Comparison of ENCODE assay signal across 20 mouse cellular contexts in the genomic region with DNA sequence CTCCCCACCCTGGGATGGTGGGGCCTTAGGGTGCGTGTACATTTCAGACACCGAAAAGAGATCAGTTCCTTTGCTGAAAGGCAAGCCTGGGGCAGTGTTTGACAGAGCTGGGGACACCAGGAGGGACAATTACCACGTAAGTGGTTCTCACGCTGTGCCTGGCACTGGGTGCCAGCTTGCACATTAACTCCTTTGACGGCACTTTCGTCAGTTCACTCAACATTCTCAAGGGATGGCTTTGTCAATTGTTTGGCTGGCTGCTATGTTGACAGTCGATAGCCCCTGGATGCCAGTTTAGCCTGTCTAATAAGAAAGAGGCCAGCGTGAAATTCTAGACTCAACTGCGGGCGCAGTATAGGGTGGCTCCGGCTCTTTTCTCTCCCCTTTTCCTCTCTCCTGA.
DNase-seq lines count a peak whose midpoint lies in the region; ATAC-seq lines count a peak whose summit lies in the region.
"Had no signal": no experiment of that assay in that cellular context is flagged by ENCODE, and none has a peak within 500 bp of the region (broad histone marks: within the 10 kb centered on the region; RNA-seq: fewer than 3 reads in every experiment).

No protein-coding gene starts in this region.

- no peak overlapping the region for H3K4me3 ChIP-seq in forebrain, embryonic 12.5 days (replicated peaks)
- H3K4me3 ChIP-seq in forebrain, embryonic 10.5 days, result no peak overlapping the region
- no peak overlapping the region for H3K4me3 ChIP-seq in kidney, embryonic 16.5 days (ENCODE audit: low read length)
- no peak overlapping the region for H3K4me3 ChIP-seq in embryonic facial prominence, embryonic 11.5 days (ENCODE audit: low read depth, low read length)
- no peak overlapping the region for H3K4me3 ChIP-seq in hindbrain, embryonic 16.5 days (ENCODE audit: low read length)
- H3K4me3 ChIP-seq in liver, embryonic 12.5 days, result no peak overlapping the region
- H3K4me3 ChIP-seq: gastrocnemius, adult 2 months; hindbrain, embryonic 15.5 days; limb, embryonic 15.5 days had no signal

- DNase-seq in forebrain, embryonic 10.5 days (ENCODE audit: extremely low spot score, low spot score), result no peak
- DNase-seq in kidney, adult 9 months, result no peak
- no peak for DNase-seq in embryonic facial prominence, embryonic 11.5 days (ENCODE audit: low spot score)
- DNase-seq: cerebellum, adult 11-12 months; gastrocnemius, adult 2 months; kidney, adult 11 months; kidney, postnatal 36 days; layer of hippocampus, postnatal 36 days; liver, postnatal 0 days; right cerebral cortex, adult 18-20 months; thymus, adult 18-20 months had no signal

- H3K27ac ChIP-seq in forebrain, embryonic 12.5 days, result no peak overlapping the region
- no peak overlapping the region for H3K27ac ChIP-seq in forebrain, embryonic 10.5 days
- H3K27ac ChIP-seq in kidney, embryonic 16.5 days (ENCODE audit: low read length), result no peak overlapping the region
- no peak overlapping the region for H3K27ac ChIP-seq in embryonic facial prominence, embryonic 11.5 days (replicated peaks; ENCODE audit: low read depth, low read length)
- no peak overlapping the region for H3K27ac ChIP-seq in hindbrain, embryonic 16.5 days (ENCODE audit: low read depth, low read length)
- no peak overlapping the region for H3K27ac ChIP-seq in liver, embryonic 12.5 days
- H3K27ac ChIP-seq: gastrocnemius, adult 2 months; hindbrain, embryonic 15.5 days; limb, embryonic 15.5 days had no signal

- no peaks in the 10 kb centered on the region for H3K36me3 ChIP-seq in forebrain, embryonic 12.5 days (replicated peaks)
- H3K36me3 ChIP-seq in forebrain, embryonic 10.5 days (replicated peaks), result no peaks in the 10 kb centered on the region
- H3K36me3 ChIP-seq in kidney, embryonic 16.5 days (ENCODE audit: insufficient read depth, low read length), result no peaks in the 10 kb centered on the region
- no peaks in the 10 kb centered on the region for H3K36me3 ChIP-seq in embryonic facial prominence, embryonic 11.5 days (replicated peaks; ENCODE audit: control insufficient read depth, insufficient read depth, low read depth, low read length)
- H3K36me3 ChIP-seq in hindbrain, embryonic 16.5 days (ENCODE audit: control insufficient read depth, insufficient read depth, low read length), result no peaks in the 10 kb centered on the region
- H3K36me3 ChIP-seq in liver, embryonic 12.5 days, result no peaks in the 10 kb centered on the region
- H3K36me3 ChIP-seq: G1E; hindbrain, embryonic 15.5 days; limb, embryonic 15.5 days had no signal

- no peak overlapping the region for H3K4me2 ChIP-seq in forebrain, embryonic 12.5 days
- H3K4me2 ChIP-seq in kidney, embryonic 16.5 days (replicated peaks; ENCODE audit: low read depth, low read length), result no peak overlapping the region
- no peak overlapping the region for H3K4me2 ChIP-seq in embryonic facial prominence, embryonic 11.5 days (ENCODE audit: low read depth, low read length)
- H3K4me2 ChIP-seq in hindbrain, embryonic 16.5 days (ENCODE audit: low read length), result no peak overlapping the region
- H3K4me2 ChIP-seq in liver, embryonic 12.5 days, result no peak overlapping the region
- H3K4me2 ChIP-seq: hindbrain, embryonic 15.5 days; limb, embryonic 15.5 days had no signal

- no peaks in the 10 kb centered on the region for H3K9me3 ChIP-seq in forebrain, embryonic 12.5 days
- peaks cover 2% of the 10 kb centered on the region; the same call in 1 of the 2 replicates for H3K9me3 ChIP-seq in forebrain, embryonic 10.5 days
- peaks cover 6% of the 10 kb centered on the region; the same call in 1 of the 2 replicates for H3K9me3 ChIP-seq in kidney, embryonic 16.5 days (ENCODE audit: low read length)
- no peaks in the 10 kb centered on the region for H3K9me3 ChIP-seq in embryonic facial prominence, embryonic 11.5 days (replicated peaks; ENCODE audit: control insufficient read depth, low read length)
- no peaks in the 10 kb centered on the region for H3K9me3 ChIP-seq in hindbrain, embryonic 16.5 days (ENCODE audit: control insufficient read depth, low read length)
- no peaks in the 10 kb centered on the region for H3K9me3 ChIP-seq in liver, embryonic 12.5 days (replicated peaks)
- H3K9me3 ChIP-seq: hindbrain, embryonic 15.5 days; limb, embryonic 15.5 days had no signal

- no peak overlapping the region for H3K9ac ChIP-seq in forebrain, embryonic 12.5 days
- no peak overlapping the region for H3K9ac ChIP-seq in kidney, embryonic 16.5 days (replicated peaks; ENCODE audit: low read length)
- no peak overlapping the region for H3K9ac ChIP-seq in embryonic facial prominence, embryonic 11.5 days (replicated peaks; ENCODE audit: low read length)
- no peak overlapping the region for H3K9ac ChIP-seq in hindbrain, embryonic 16.5 days (ENCODE audit: low read depth, low read length)
- H3K9ac ChIP-seq in liver, embryonic 12.5 days, result no peak overlapping the region
- H3K9ac ChIP-seq: hindbrain, embryonic 15.5 days; limb, embryonic 15.5 days; liver, postnatal 0 days had no signal

- 66% methylated on average over 11 of the region's 11 CpGs for WGBS in forebrain, embryonic 12.5 days
- WGBS in forebrain, embryonic 10.5 days, result 72% methylated on average over 11 of the region's 11 CpGs
- WGBS in kidney, embryonic 16.5 days, result 70% methylated on average over 11 of the region's 11 CpGs
- WGBS in embryonic facial prominence, embryonic 11.5 days, result 56% methylated on average over 11 of the region's 11 CpGs
- 50% methylated on average over 11 of the region's 11 CpGs for WGBS in hindbrain, embryonic 16.5 days
- 78% methylated on average over 11 of the region's 11 CpGs for WGBS in liver, embryonic 12.5 days (ENCODE audit: insufficient replicate concordance)

- 0 out of 2 replicates have a peak, but pooled peaks have one; percentile 20 for ATAC-seq in forebrain, embryonic 12.5 days (ENCODE audit: low FRiP score)
- peak; percentile 31; the same call in 1 of the 2 replicates for ATAC-seq in kidney, embryonic 16.5 days (ENCODE audit: low FRiP score, low TSS enrichment)
- 0 out of 2 replicates have a peak, but pooled peaks have one; percentile 18 for ATAC-seq in embryonic facial prominence, embryonic 11.5 days (replicated peaks; ENCODE audit: insufficient number of reproducible peaks, low FRiP score, low TSS enrichment, low read depth)
- peak; percentile 40; the same call in 1 of the 2 replicates for ATAC-seq in hindbrain, embryonic 16.5 days
- ATAC-seq in liver, embryonic 12.5 days, result no peak
- no peak for ATAC-seq in erythroid progenitor cell, adult 5-6 weeks (replicated peaks; ENCODE audit: low FRiP score, poor library complexity, severe bottlenecking)
- ATAC-seq: CD4-positive, CD25-positive, alpha-beta regulatory T cell, adult 4 months; liver, postnatal 0 days had no signal

- peaks cover 12% of the 10 kb centered on the region; the same call in 1 of the 2 replicates for H3K27me3 ChIP-seq in forebrain, embryonic 12.5 days
- peaks cover 9% of the 10 kb centered on the region; the same call in 1 of the 2 replicates for H3K27me3 ChIP-seq in forebrain, embryonic 10.5 days (ENCODE audit: poor library complexity, severe bottlenecking)
- no peaks in the 10 kb centered on the region for H3K27me3 ChIP-seq in kidney, embryonic 16.5 days (ENCODE audit: insufficient read depth, low read length)
- H3K27me3 ChIP-seq in embryonic facial prominence, embryonic 11.5 days (ENCODE audit: control insufficient read depth, insufficient read depth, low read length), result no peaks in the 10 kb centered on the region
- H3K27me3 ChIP-seq in hindbrain, embryonic 16.5 days (replicated peaks; ENCODE audit: control insufficient read depth, insufficient read depth, low read length), result no peaks in the 10 kb centered on the region
- H3K27me3 ChIP-seq in liver, embryonic 12.5 days (replicated peaks), result no peaks in the 10 kb centered on the region
- H3K27me3 ChIP-seq: limb, embryonic 15.5 days had no signal

- no peaks in the 10 kb centered on the region for H3K4me1 ChIP-seq in forebrain, embryonic 12.5 days
- H3K4me1 ChIP-seq in forebrain, embryonic 10.5 days, result peaks cover 20% of the 10 kb centered on the region; the same call in 1 of the 2 replicates
- no peaks in the 10 kb centered on the region for H3K4me1 ChIP-seq in kidney, embryonic 16.5 days (ENCODE audit: insufficient read depth, low read length)
- no peaks in the 10 kb centered on the region for H3K4me1 ChIP-seq in embryonic facial prominence, embryonic 11.5 days (ENCODE audit: control insufficient read depth, insufficient read depth, low read length)
- no peaks in the 10 kb centered on the region for H3K4me1 ChIP-seq in hindbrain, embryonic 16.5 days (ENCODE audit: control insufficient read depth, insufficient read depth, low read depth, low read length)
- no peaks in the 10 kb centered on the region for H3K4me1 ChIP-seq in liver, embryonic 12.5 days
- H3K4me1 ChIP-seq: limb, embryonic 15.5 days had no signal

Comparison
In these comparisons a context has a peak if more than half of its experiments do, and no peak if none do; other contexts are left out.
1. ATAC-seq: peak in forebrain, embryonic 12.5 days (single experiment), kidney, embryonic 16.5 days (single experiment), embryonic facial prominence, embryonic 11.5 days (single experiment) and hindbrain, embryonic 16.5 days (single experiment); none in liver, embryonic 12.5 days (single experiment) and erythroid progenitor cell, adult 5-6 weeks (single experiment).